Mouse (Mus musculus): Measurements from ENCODE around the gene Rnf39.

- TF ChIP-seq CTCF (IDR thresholded peaks at IDR 0.05; ENCODE audit: insufficient read depth, low read depth, low read length) = no peak
- peak; percentile 68 for TF ChIP-seq POLR2A (IDR thresholded peaks at IDR 0.05; ENCODE audit: insufficient read depth, low read depth, low read length)
Observed at GRCm38 (mm10) chr17:36950981-36951947, 8.5 kb downstream of the Rnf39 start, which contains the start of gene Ppp1r11.

Measured in olfactory bulb, adult 2 months (tissue).